Mouse (Mus musculus) G1E (cell line): ENCODE results near the gene Slc36a4. TPM values are rescaled to one million over a fixed set of nuclear protein-coding genes. Genes with fewer than 3 reads are reported as not detected.

Experiments used
- ATAC-seq: 2 replicates; pipeline ENCODE4 v1.8.0; 2016; ENCODE audit warnings: mild to moderate bottlenecking; ENCODE audit not compliant: insufficient number of reproducible peaks, poor library complexity, low FRiP score, severe bottlenecking; ENCODE audit errors: extremely low read depth
- DNase-seq: peaks from one replicate; pipeline ENCODE4 v3.0.0; 2012; ENCODE audit warnings: low spot score
- H3K27me3 ChIP-seq: 2 replicates; pipeline ENCODE4 v1.6.1; 2012; ENCODE audit warnings: mild to moderate bottlenecking, low read length, inconsistent platforms; ENCODE audit not compliant: insufficient read depth
- H3K36me3 ChIP-seq: replicated peaks from 2 replicates; pipeline ENCODE3; 2012; ENCODE audit warnings: mild to moderate bottlenecking, inconsistent platforms
- H3K4me1 ChIP-seq: 2 replicates; pipeline ENCODE4 v1.6.1; 2012; ENCODE audit warnings: low read depth, low read length, inconsistent platforms, mixed read lengths; ENCODE audit not compliant: insufficient read depth
- H3K4me3 ChIP-seq: 2 replicates; pipeline ENCODE4 v1.5.1; 2012; ENCODE audit warnings: low read depth, mild to moderate bottlenecking, inconsistent platforms, low read length, moderate library complexity, mixed read lengths
- H3K9me3 ChIP-seq: replicated peaks from 2 replicates; pipeline ENCODE4 v1.6.1; 2012; ENCODE audit warnings: inconsistent platforms
- CTCF ChIP-seq: IDR thresholded peaks from 2 replicates; pipeline ENCODE4 v1.5.1; 2012; ENCODE audit warnings: low read depth, low read length, inconsistent platforms, mixed read lengths
- GATA1 ChIP-seq: IDR thresholded peaks from 2 replicates; pipeline ENCODE4 v1.6.1; 2012; ENCODE audit warnings: borderline replicate concordance, low read length, inconsistent platforms, mixed read lengths
- GATA2 ChIP-seq: IDR thresholded peaks from 2 replicates; pipeline ENCODE4 v1.6.1; 2012; ENCODE audit warnings: low read depth, low read length, inconsistent platforms, borderline replicate concordance
- POLR2AphosphoS5 ChIP-seq: IDR thresholded peaks from 2 replicates; pipeline ENCODE4 v1.6.1; 2012; ENCODE audit warnings: low read depth, low read length, inconsistent platforms; ENCODE audit not compliant: insufficient replicate concordance
- TAL1 ChIP-seq: conservative IDR thresholded peaks from 2 replicates; pipeline ENCODE4 v1.6.1; 2012; ENCODE audit warnings: low read depth, low read length, inconsistent platforms, mixed read lengths
- polyA plus RNA-seq: library from polyadenylated mRNA; stranded (reverse); fragments of >175 nt; gene quantifications from 2 replicates; pipeline ENCODE4 v1.2.3, GENCODE M21; 2012
- total RNA-seq, 2 experiments: library from RNA; stranded (forward) in 1 of 2; stranded (reverse) in 1 of 2; fragments of 200-1000 nt in 1 of 2; fragments of >200 nt in 1 of 2; fragmentation: Nextera tagmentation in 1 of 2; gene quantifications; 2 replicates each; pipeline ENCODE4 v1.2.3; 2014 to 2017

Gene Slc36a4
- total and polyA plus RNA-seq, 3 experiments: 0.05 TPM; not detected in 2

DNA sequence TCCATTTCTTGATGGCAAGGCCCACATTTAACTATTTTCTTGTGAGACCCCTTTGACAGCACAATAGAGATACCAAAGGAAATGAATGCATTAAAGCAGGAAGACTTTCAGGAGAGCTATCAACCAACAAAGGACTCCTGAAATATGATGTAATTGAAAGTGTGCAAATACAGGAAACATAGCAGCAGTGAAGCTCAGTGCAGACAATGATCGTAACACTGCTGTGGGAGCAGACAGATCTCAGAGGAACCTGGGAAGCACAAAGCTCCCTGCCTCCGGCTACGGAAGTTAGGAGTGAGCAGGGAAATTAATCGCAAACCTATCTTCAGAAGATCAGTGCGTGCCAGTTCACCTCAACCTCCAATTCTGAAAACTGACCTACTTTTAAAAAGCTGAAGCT, 38.8 kb downstream of the Slc36a4 start:
- no peak for TF ChIP-seq POLR2AphosphoS5
- no peak for TF ChIP-seq TAL1
- TF ChIP-seq CTCF: no peak
- TF ChIP-seq GATA1: no peak
- TF ChIP-seq GATA2: no peak
- Histone ChIP-seq H3K36me3 (no peaks in the 10 kb centered on the region), H3K4me3 (no peak overlapping the region), H3K9me3 (no peaks in the 10 kb centered on the region), H3K4me1 (no peaks in the 10 kb centered on the region), H3K27me3 (peaks cover 7% of the 10 kb centered on the region)
- DNase-seq: no peak
- no peak for ATAC-seq

DNA sequence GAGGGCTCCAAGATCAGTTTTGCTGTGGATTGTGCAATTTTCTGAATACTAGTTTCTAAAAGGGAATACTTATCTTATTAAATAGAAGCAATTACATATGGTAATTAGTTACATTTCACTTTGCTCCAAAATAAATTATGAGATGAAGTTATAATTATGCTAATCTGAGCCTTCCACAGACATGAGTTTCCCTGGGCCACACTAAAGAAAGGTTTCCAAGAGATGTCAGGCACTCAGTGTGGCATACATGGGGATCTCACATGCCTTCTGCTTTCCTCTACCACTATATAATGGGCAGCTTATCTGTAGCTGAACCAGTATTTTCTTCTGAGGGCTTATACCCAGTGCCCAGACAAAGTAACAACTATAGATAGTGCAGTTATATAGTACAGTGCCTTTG, 49.8 kb downstream of the Slc36a4 start:
- 0 out of 2 replicates have a peak, but pooled peaks cover 3% of the 10 kb centered on the region for H3K27me3 ChIP-seq
- no peaks in the 10 kb centered on the region for H3K4me1 ChIP-seq
- no peak for TF ChIP-seq GATA1
- TF ChIP-seq GATA2: no peak
- no peak for TF ChIP-seq POLR2AphosphoS5
- no peak for TF ChIP-seq TAL1
- no peak for TF ChIP-seq CTCF
- DNase-seq (no peak), ATAC-seq (no peak)
- H3K36me3 ChIP-seq: no peaks in the 10 kb centered on the region
- no peaks in the 10 kb centered on the region for H3K9me3 ChIP-seq
- H3K4me3 ChIP-seq: no peak overlapping the region

DNA sequence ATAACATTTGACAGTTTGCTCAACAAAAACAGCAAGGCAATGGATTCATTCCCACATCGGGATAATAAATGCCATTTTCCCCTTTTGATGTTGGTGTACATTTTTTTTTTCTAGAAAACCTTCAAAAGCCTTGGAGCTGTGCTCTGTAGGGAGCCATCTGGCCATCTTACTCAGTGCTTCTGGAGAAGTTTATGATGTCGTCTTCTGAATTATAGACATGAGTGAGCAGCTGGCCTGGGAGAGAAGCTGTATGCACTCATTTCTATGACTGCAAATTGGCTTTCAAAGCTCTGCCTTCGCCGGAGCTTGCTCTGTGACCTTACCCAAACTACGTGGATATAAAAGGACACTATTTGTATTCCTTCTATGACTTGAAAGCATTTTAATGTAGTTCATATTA, 56.8 kb downstream of the Slc36a4 start:
- Histone ChIP-seq H3K4me3 (no peak overlapping the region), H3K27me3 (peaks cover 16% of the 10 kb centered on the region), H3K4me1 (no peaks in the 10 kb centered on the region), H3K9me3 (no peaks in the 10 kb centered on the region), H3K36me3 (no peaks in the 10 kb centered on the region)
- DNase-seq: no peak
- TF ChIP-seq GATA1 (no peak), TAL1 (no peak), GATA2 (no peak), CTCF (no peak), POLR2AphosphoS5 (no peak)
- no peak for ATAC-seq

DNA sequence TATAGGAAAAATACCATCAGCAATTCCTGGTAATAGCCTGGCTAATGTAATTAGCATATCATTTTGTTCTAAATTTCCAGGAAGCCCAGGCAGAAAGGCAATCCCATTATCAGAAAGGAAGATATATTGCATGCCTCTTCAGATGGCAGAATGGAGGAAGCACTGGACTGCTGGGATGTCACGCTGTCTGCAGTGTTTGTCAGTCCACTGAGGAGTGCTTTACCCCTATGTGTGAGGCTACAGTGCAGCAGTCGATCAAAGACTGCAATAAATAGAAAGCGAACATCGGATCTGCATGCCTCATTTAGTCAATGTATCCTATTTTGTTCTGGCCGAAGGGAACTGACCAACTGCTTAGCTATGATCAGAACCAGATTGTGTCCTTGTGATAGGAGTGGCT, 57.3 kb downstream of the Slc36a4 start:
- DNase-seq (no peak), ATAC-seq (no peak)
- no peak for TF ChIP-seq GATA2
- Histone ChIP-seq H3K36me3 (no peaks in the 10 kb centered on the region), H3K27me3 (peaks cover 17% of the 10 kb centered on the region), H3K4me1 (no peaks in the 10 kb centered on the region), H3K4me3 (no peak overlapping the region), H3K9me3 (no peaks in the 10 kb centered on the region)

DNA sequence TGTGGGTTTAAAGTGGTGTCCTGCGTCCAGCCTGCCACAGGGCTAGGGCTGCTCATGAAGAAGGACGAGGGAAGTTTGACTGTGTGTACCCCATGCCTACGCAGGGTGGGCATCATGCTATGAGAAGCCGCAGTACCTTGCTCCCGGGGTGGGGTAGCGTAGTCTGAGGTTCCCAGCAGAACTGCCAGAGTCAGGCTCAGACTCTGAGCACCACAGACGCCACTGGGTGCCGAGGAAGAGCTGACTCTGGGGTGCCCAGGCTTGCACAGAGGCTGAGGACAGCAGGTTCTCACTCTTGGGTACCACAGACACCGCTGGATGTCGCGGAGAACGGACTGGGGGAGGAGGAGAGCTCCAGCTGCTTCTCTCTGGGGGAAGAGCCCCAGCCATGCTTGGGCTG, 63.2 kb downstream of the Slc36a4 start:
- no peaks in the 10 kb centered on the region for H3K4me1 ChIP-seq
- no peaks in the 10 kb centered on the region for H3K9me3 ChIP-seq
- DNase-seq: no peak
- ATAC-seq: no peak
- H3K4me3 ChIP-seq: no peak overlapping the region
- peaks cover 20% of the 10 kb centered on the region for H3K27me3 ChIP-seq
- TF ChIP-seq CTCF (no peak), TAL1 (no peak), GATA1 (no peak), POLR2AphosphoS5 (no peak), GATA2 (no peak)
- no peaks in the 10 kb centered on the region for H3K36me3 ChIP-seq

DNA sequence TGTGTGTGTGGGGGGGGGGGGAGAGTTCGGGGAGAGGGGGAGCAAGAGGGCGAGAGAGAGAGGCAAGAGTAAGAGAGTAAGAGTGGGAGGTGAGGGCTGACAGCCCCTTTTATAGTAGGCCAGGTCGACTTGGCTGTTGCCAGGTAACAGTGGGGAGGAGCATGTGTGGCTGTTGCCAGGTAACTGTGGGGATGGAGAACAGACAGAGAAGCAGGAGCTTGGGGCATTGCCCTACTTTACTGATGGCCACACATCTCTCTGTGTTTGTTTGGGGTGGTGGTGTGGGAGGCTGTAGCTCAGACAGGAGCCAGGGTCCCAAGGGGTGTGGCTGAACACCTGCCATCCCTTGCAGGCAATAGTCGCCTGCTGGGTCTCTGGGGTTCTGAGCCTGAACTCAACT, 63.9 kb downstream of the Slc36a4 start:
- no peak for TF ChIP-seq TAL1
- peaks cover 20% of the 10 kb centered on the region for H3K27me3 ChIP-seq
- DNase-seq: no peak
- no peak for ATAC-seq
- H3K4me3 ChIP-seq: no peak overlapping the region
- H3K9me3 ChIP-seq: no peaks in the 10 kb centered on the region
- H3K36me3 ChIP-seq: no peaks in the 10 kb centered on the region
- H3K4me1 ChIP-seq: no peaks in the 10 kb centered on the region

DNA sequence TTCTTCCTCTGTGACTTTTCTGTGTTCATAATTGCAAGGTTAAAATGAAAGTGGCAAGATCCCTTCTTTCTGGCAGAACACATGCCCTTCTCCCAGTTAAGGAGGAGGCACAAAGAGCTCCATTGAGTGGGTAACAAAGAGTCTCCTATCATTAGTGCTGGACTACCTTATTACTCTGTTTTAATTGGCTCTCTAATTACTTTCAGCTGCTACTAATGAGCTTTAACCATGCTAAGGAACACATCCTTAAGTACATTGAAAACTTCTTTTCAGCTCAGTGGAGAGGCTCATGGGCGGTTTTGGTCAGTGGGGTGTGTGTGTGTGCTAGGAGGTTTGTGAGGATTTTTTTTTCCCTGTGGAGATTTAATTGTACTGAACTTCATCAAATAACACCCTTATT, 65.4 kb downstream of the Slc36a4 start:
- DNase-seq: no peak
- ATAC-seq: no peak
- no peaks in the 10 kb centered on the region for H3K4me1 ChIP-seq
- no peaks in the 10 kb centered on the region for H3K9me3 ChIP-seq
- no peak overlapping the region for H3K4me3 ChIP-seq
- TF ChIP-seq CTCF: no peak
- TF ChIP-seq GATA1: no peak
- TF ChIP-seq POLR2AphosphoS5: no peak
- no peak for TF ChIP-seq GATA2
- TF ChIP-seq TAL1: no peak
- H3K27me3 ChIP-seq: peaks cover 14% of the 10 kb centered on the region
- H3K36me3 ChIP-seq: no peaks in the 10 kb centered on the region
